Mouse (Mus musculus) monocyte, adult 5-6 weeks (primary cell): Measurements from ENCODE around the gene Smyd3. TPM values are rescaled to one million over a fixed set of nuclear protein-coding genes. Genes with fewer than 3 reads are reported as not detected.

Source experiments
- ATAC-seq: fragments of 153-309, 156-312 bp; replicated peaks from 2 replicates; pipeline ENCODE4 v1.8.0; 2017; ENCODE audit warnings: mild to moderate bottlenecking; ENCODE audit not compliant: low TSS enrichment, insufficient number of reproducible peaks, severe bottlenecking, poor library complexity, low FRiP score
- total RNA-seq: library from RNA; stranded (forward); fragments of 200-1000, 200-491, 200-594 nt; gene quantifications from 3 replicates; pipeline ENCODE4 v1.2.3, GENCODE M21; 2017

Smyd3 gene
- total RNA-seq, 1 experiment from 2014 or later = 14.3 TPM

- ATAC-seq = no peak
Measured at GRCm38 (mm10) chr1:179116729-179117663, 400.8 kb downstream of the Smyd3 start.

GRCm38 (mm10) chr1:179114833-179115495 is 402.9 kb downstream of the Smyd3 start:
- ATAC-seq = no peak

GRCm38 (mm10) chr1:179114385-179114784 is 403.5 kb downstream of the Smyd3 start:
- ATAC-seq = no peak

- no peak for ATAC-seq
Measured at GRCm38 (mm10) chr1:179108759-179109158, 409.1 kb downstream of the Smyd3 start.

- no peak for ATAC-seq
Measured at GRCm38 (mm10) chr1:179107761-179108694, 409.8 kb downstream of the Smyd3 start.

- ATAC-seq = no peak
Measured at GRCm38 (mm10) chr1:179107211-179107610, 410.6 kb downstream of the Smyd3 start.

GRCm38 (mm10) chr1:179106702-179107145 is 411.1 kb downstream of the Smyd3 start:
- ATAC-seq = no peak

- ATAC-seq = no peak
Measured at GRCm38 (mm10) chr1:179106103-179106701, 411.6 kb downstream of the Smyd3 start.

- no peak for ATAC-seq
Measured at GRCm38 (mm10) chr1:179104447-179104846, 413.4 kb downstream of the Smyd3 start.

- ATAC-seq = no peak
Measured at GRCm38 (mm10) chr1:179096993-179097392, 420.8 kb downstream of the Smyd3 start.

- no peak for ATAC-seq
Measured at GRCm38 (mm10) chr1:179096323-179096722, 421.5 kb downstream of the Smyd3 start.

- no peak for ATAC-seq
Measured at GRCm38 (mm10) chr1:179089174-179089573, 428.7 kb downstream of the Smyd3 start.

- no peak for ATAC-seq
Measured at GRCm38 (mm10) chr1:179087033-179087998, 430.5 kb downstream of the Smyd3 start.

- ATAC-seq = no peak
Measured at GRCm38 (mm10) chr1:179086208-179086607, 431.6 kb downstream of the Smyd3 start.

- ATAC-seq = no peak
Measured at GRCm38 (mm10) chr1:179083098-179083497, 434.7 kb downstream of the Smyd3 start.

GRCm38 (mm10) chr1:179073846-179074245 is 444.0 kb downstream of the Smyd3 start:
- no peak for ATAC-seq

- ATAC-seq = peak; percentile 61
Measured at GRCm38 (mm10) chr1:179072935-179073654, 444.7 kb downstream of the Smyd3 start.
